Mouse (Mus musculus) bone marrow, adult 2 months (tissue): Measurements from ENCODE around the gene Ush2a.

ENCODE experiments used
- CTCF ChIP-seq: fragments of 200-500 bp; IDR thresholded peaks from 2 replicates; pipeline ENCODE4 v1.5.1; 2011; ENCODE audit warnings: low read length, control low read depth; ENCODE audit not compliant: control insufficient read depth, insufficient read depth
- POLR2A ChIP-seq: fragments of 200-500 bp; IDR thresholded peaks from 2 replicates; pipeline ENCODE4 v1.6.1; 2011; ENCODE audit warnings: low read depth, mild to moderate bottlenecking, control low read depth, low read length, borderline replicate concordance; ENCODE audit not compliant: control insufficient read depth

GRCm38 (mm10) chr1:188824195-188824594, 562.4 kb downstream of the Ush2a start:
- no peak for TF ChIP-seq CTCF
- TF ChIP-seq POLR2A: no peak
